Mouse (Mus musculus) left cerebral cortex, adult 6 months (tissue): Measurements from ENCODE around the gene Tmem177. TPM values are rescaled to one million over a fixed set of nuclear protein-coding genes. Genes with fewer than 3 reads are reported as not detected.

Experiments used
- long read RNA-seq, 2 experiments: library from polyadenylated mRNA; unstranded; transcript quantifications; one replicate each; pipeline ENCODE4 v2.0.0; 2019 to 2020
- polyA plus RNA-seq: library from polyadenylated mRNA; unstranded; fragments of <200 nt; fragmentation: Nextera tagmentation; gene quantifications from 2 replicates; pipeline ENCODE4 v1.2.3, GENCODE M21; 2021

Gene Tmem177
- polyA plus RNA-seq = 4.0 and 4.8 TPM in 2 replicates
- long read RNA-seq, experiment 1, transcript Tmem177-201 (2 exons, 3,341 nt) = major isoform, 32 of 35 reads
- long read RNA-seq, experiment 1, partial matches to known transcripts = 0 of 35 reads
- long read RNA-seq, experiment 1, other reads (novel, unspliced or antisense) = 3 of 35 reads
- long read RNA-seq, experiment 2, transcript Tmem177-201 (2 exons, 3,341 nt) = major isoform, 11 of 18 reads
- long read RNA-seq, experiment 2, partial matches to known transcripts = 0 of 18 reads
- long read RNA-seq, experiment 2, other reads (novel, unspliced or antisense) = 7 of 18 reads

GRCm38 (mm10) chr1:119912953-119913814 lies at the start of gene Tmem177:
Gene Tmem177 (minus strand): TSS chr1:119913208.

Other genes with a start within 250 kb of the Tmem177 start
- 4.3 and 9.5 TPM in 2 replicates for gene Ptpn4, start 75.6 kb downstream of the Tmem177 start, polyA plus RNA-seq
- 0.23 and 0.66 TPM in 2 replicates for gene Cfap221, start 84.0 kb upstream of the Tmem177 start, polyA plus RNA-seq
- 0.21 TPM in 2 replicates for gene Sctr, start 93.7 kb upstream of the Tmem177 start, polyA plus RNA-seq
- gene Tmem37, start 160.9 kb upstream of the Tmem177 start, polyA plus RNA-seq = 3.3 and 3.9 TPM in 2 replicates
- 1,513 and 1,709 TPM in 2 replicates for gene Dbi, start 207.9 kb upstream of the Tmem177 start, polyA plus RNA-seq
- gene 3110009E18Rik, start 208.0 kb upstream of the Tmem177 start, polyA plus RNA-seq = 11.2 and 13.7 TPM in 2 replicates